Mouse (Mus musculus): Measurements from ENCODE around the gene Hyou1. TPM values are rescaled to one million over a fixed set of nuclear protein-coding genes. Genes with fewer than 3 reads are reported as not detected.
"Not testable (repeated sequence)": the region's sequence is repeated elsewhere in the genome, so short reads cannot be mapped to it uniquely, and the experiment has no call there.

The Hyou1 gene
- total RNA-seq, 4 experiments from 2014 or later, result 199 to 239 (median 228) TPM

- DNase-seq, result peak; percentile 87
Measured at GRCm38 (mm10) chr9:44406906-44407751, 27.8 kb downstream of the Hyou1 start, which contains the start of the genes Rps25 and Trappc4. Gene Rps25 (plus strand): TSS chr9:44407139. Gene Trappc4 (minus strand): TSS chr9:44407600.

GRCm38 (mm10) chr9:44407752-44408097 is 28.4 kb downstream of the Hyou1 start:
- no peak for DNase-seq

GRCm38 (mm10) chr9:44408693-44409092 is 29.4 kb downstream of the Hyou1 start:
- not testable (repeated sequence) for DNase-seq

DNA sequence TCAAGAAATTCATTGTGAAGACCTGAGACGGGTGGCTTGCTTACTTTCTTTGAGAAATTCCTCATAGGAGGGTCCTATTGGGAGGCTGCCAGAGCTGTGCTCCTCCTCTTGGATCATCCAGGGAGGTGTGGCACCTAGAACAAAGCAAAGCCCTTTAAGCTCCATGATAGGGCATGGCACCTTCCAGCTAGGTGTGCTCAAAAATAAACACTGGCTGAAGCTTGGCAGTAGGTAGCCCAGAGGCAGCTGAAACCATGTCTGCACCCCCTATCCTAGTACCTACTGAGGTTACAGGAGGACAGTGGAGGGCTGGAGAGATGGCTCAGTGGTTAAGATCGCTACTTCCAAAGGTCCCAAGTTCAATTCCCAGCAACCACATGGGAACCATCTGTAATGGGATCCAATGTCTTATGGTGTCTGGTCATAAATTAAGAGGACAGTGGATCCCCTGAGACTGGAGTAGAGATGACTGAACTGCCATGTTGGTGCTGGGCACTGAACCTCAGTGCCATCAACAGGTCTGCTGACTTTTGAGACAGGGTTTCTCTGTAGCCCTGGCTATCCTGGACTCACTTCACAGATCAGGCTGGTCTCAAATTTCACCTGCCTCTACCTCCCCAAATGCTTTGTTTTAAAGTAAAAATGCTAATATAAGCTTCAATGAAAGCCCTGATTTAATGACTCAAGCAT is 31.5 kb downstream of the Hyou1 start:
- DNase-seq, result no peak

DNA sequence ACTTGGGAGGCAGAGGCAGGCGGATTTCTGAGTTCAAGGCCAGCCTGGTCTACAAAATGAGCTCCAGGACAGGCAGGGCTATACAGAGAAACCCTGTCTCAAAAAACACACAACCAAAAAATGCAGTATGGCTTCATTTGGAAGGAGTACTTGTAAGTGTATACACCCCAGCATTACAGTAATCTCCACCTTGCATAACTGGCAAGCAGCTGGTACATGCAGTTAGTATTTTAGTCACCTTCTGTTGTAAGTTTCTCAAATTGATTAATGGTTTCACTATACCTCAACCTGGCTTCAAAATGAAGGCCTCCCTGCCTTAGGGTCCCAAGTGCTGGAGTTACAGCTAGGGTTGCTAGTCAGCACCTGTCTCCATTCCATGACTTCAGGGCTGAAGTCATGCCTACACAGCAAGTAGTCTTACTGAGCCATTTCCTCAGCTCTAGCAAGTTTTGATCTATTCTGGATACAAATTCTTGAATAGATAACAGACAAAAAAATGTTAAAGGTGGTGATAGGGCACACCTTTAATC is 32.4 kb downstream of the Hyou1 start:
- no peak for DNase-seq

- no peak for DNase-seq
Measured at GRCm38 (mm10) chr9:44412306-44412705, 33.0 kb downstream of the Hyou1 start.

- no peak for DNase-seq
Measured at GRCm38 (mm10) chr9:44412781-44413180, 33.5 kb downstream of the Hyou1 start.

GRCm38 (mm10) chr9:44417156-44417891 is 38.0 kb downstream of the Hyou1 start:
- no peak for DNase-seq

GRCm38 (mm10) chr9:44417892-44418363 is 38.6 kb downstream of the Hyou1 start:
- peak; percentile 91 for DNase-seq

DNA sequence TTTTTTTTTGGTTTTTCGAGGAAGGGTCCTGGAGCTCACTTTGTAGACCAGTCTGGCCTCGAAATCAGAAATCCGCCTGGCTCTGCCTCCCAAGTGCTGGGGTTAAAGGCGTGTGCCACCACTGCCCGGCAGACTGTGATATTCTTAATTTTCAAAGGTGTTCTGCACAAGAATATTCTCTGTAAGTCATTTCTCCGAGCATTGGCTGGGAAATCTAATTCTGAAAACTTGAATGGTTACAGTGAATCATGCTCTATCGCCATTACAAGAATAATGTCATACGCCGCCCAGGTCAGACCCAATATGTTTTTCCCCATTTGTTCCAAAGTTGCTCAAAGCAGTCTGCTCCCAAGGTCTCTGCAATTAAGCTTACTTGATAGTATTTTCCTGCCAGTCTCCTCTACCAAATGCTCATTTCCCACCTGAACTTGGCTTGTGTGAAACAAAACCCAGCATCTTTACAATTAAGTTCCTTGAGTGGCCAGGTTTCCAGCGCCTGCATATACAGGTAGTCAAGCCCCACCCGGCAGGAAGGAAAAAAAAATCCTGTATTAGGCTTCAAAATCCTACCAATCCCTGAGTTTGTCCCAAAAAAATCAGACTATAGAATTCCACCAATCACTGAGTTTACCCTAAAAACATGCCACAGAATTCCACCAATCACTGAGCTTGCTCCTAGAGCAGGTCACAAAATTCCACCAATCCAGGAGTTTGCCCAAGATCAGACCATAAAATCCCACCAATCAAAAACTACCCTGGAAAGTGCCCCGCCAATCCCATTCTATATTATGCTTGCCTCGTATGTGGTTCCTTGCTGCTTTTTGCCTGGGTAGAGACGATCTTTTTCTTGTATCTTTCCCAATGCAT is 39.5 kb downstream of the Hyou1 start, which contains the start of gene Ccdc84:
Gene Ccdc84, minus strand, starts transcription at position 51 of the 867 bp plus-strand sequence.
- DNase-seq, result no peak

- not testable (repeated sequence) for DNase-seq
Measured at GRCm38 (mm10) chr9:44419730-44420129, 40.4 kb downstream of the Hyou1 start.

DNA sequence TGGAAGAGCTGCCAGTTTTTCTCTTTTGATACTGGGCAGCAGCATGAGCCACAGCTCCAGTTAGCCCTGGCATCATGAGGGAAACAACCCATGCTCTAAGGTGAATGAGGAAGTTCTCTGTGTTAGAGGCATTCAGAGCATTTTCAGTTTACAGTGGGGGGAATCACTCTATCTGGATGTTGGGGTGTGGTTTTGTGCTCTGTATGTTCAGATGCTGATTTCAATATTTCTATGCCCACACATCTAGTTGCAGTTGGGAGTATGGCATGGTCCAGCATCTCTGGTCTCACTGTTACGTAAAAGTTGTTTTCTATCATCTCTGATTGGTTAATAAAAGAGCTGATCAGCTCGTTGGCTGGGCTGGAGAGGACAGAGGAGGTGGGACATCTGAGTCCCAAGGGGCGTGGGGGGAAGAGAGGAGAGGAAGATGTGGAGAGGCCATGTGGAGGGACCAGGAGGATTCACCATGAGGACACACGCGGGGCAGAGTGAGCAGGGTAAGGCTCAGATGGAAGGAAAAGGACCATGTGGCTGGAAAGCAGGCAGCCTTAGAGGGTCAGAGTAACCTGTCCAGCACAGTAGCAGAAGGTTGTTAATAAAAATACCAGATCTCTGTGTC is 41.1 kb downstream of the Hyou1 start:
- no peak for DNase-seq

GRCm38 (mm10) chr9:44423576-44423975 is 44.3 kb downstream of the Hyou1 start:
- DNase-seq, result no peak

GRCm38 (mm10) chr9:44432577-44433185 is 53.4 kb downstream of the Hyou1 start:
- no peak for DNase-seq

DNA sequence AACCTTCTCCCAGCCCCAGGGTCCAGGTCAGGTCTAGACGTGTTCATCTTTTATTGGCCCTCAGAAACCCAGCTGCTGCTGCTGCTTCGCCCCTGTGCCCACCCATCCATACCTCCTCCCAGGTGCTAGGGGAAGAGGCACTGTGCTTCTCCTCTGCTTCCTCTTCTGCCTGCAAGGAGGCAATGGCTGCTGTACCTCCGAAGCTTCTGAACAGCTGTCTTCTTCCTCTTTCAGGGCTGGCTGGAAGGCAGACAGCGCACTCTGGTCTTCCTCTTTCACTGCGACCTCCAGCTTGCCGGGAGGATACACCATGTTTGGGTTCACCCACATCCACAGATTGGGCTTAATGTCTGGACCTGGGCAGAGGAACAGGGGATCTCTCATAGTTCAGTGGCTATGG is 56.5 kb downstream of the Hyou1 start:
- DNase-seq, result no peak

- DNase-seq, result no peak
Measured at GRCm38 (mm10) chr9:44440961-44441360, 61.7 kb downstream of the Hyou1 start, which contains the start of gene Foxr1. Gene Foxr1 (minus strand): TSS chr9:44441136.
